Mouse (Mus musculus) testis, adult 2 months (tissue): ENCODE measurements at regions not wholly inside any gene's neighbourhood (a gene's known extent, or its start where the extent isn't known, plus 50 kb on each side); places are given as distances from the start of the nearest gene placed in this dataset.

Source experiments
- CTCF ChIP-seq: fragments of 200-500 bp; IDR thresholded peaks from 2 replicates; pipeline ENCODE4 v1.5.1; 2012; ENCODE audit warnings: low read depth, mild to moderate bottlenecking, inconsistent platforms, low read length, moderate library complexity; ENCODE audit not compliant: control insufficient read depth, insufficient read depth, insufficient replicate concordance
- POLR2A ChIP-seq: fragments of 200-500 bp; IDR thresholded peaks from 2 replicates; pipeline ENCODE4 v1.6.1; 2012; ENCODE audit warnings: low read depth, mild to moderate bottlenecking, inconsistent platforms, low read length, moderate library complexity; ENCODE audit not compliant: control insufficient read depth

DNA sequence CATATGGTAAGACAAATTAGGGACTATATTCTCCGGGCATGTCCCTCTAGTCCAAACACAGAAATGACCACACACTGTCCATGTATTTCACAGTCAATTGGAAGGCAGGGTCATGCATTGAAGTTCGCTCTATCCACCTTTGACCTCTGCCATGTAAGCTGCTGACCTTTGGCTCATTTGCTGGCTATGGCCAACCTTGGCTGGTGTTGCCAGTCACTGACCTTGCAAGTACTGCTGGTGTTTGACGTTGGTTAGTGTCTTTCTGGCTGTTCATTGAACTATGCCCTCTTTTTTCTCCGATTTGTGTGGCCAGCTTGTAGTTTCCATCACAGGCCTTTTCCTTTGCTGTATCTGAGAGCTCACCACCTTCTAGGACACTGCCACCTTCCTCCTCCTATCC lies 97.3 kb upstream of the Cadm1 start:
- TF ChIP-seq POLR2A (no peak), CTCF (no peak)
